Mouse (Mus musculus) midbrain, embryonic 10.5 days (tissue): ENCODE results near the gene Itgb3bp. TPM values are rescaled to one million over a fixed set of nuclear protein-coding genes. Genes with fewer than 3 reads are reported as not detected.

ENCODE experiments used
- DNase-seq: peaks from one replicate; pipeline ENCODE4 v3.0.0-alpha.2; 2017; ENCODE audit warnings: low spot score
- H3K27ac ChIP-seq: fragments of 300-500 bp; sonication (generic); replicated peaks from 2 replicates; pipeline ENCODE4 v1.5.1; 2016; ENCODE audit warnings: mild to moderate bottlenecking
- H3K27me3 ChIP-seq: fragments of 300-500 bp; sonication (generic); 2 replicates; pipeline ENCODE4 v1.6.1; 2016; ENCODE audit warnings: low read depth, mild to moderate bottlenecking; ENCODE audit not compliant: poor library complexity, severe bottlenecking
- H3K36me3 ChIP-seq: fragments of 300-500 bp; sonication (generic); 2 replicates; pipeline ENCODE4 v1.6.1; 2016; ENCODE audit warnings: mild to moderate bottlenecking, moderate library complexity
- H3K4me1 ChIP-seq: fragments of 300-500 bp; sonication (generic); 2 replicates; pipeline ENCODE4 v1.6.1; 2016
- H3K4me3 ChIP-seq: fragments of 300-500 bp; sonication (generic); 2 replicates; pipeline ENCODE4 v1.5.1; 2016; ENCODE audit warnings: mild to moderate bottlenecking, moderate library complexity
- H3K9me3 ChIP-seq: fragments of 300-500 bp; sonication (generic); replicated peaks from 2 replicates; pipeline ENCODE4 v1.6.1; 2016; ENCODE audit warnings: mild to moderate bottlenecking
- WGBS: fragments of 180-500 bp; shearing (Covaris S2); methylation state at CpG from one replicate; pipeline ENCODE4 v1.1.7; 2016; 5-methylcytosine and 5-hydroxymethylcytosine counted together
- polyA plus RNA-seq: library from polyadenylated mRNA; unstranded; fragments of >200 nt; fragmentation: Nextera tagmentation; extraction: Ambion mirVana; gene quantifications from 2 replicates; pipeline ENCODE4 v1.2.1, GENCODE M21; 2016

The Itgb3bp gene
- polyA plus RNA-seq, result 54.9 and 62.3 TPM in 2 replicates

GRCm38 (mm10) chr4:99929613-99930517 lies at the start of gene Itgb3bp:
TSS of gene Itgb3bp (minus strand) at chr4:99929813.
- WGBS, result 1% methylated on average over 57 of the region's 57 CpGs
- Histone ChIP-seq H3K4me3 (peak within 1 kb of the TSS; percentile 76), H3K27me3 (no peaks in the 10 kb centered on the region), H3K9me3 (no peaks in the 10 kb centered on the region), H3K4me1 (peaks cover 20% of the 10 kb centered on the region), H3K36me3 (no peaks in the 10 kb centered on the region), H3K27ac (peak within 1 kb of the TSS; percentile 90)
- DNase-seq, result peak; percentile 83

- 89% methylated on average over 5 of the region's 5 CpGs for WGBS
Observed at GRCm38 (mm10) chr4:99979326-99979725, 49.7 kb upstream of the Itgb3bp start.

GRCm38 (mm10) chr4:99974375-99974774 lies 44.8 kb upstream of the Itgb3bp start:
- Histone ChIP-seq H3K4me1 (peaks cover 5% of the 10 kb centered on the region), H3K9me3 (no peaks in the 10 kb centered on the region), H3K4me3 (no peak overlapping the region), H3K27me3 (no peaks in the 10 kb centered on the region), H3K27ac (no peak overlapping the region), H3K36me3 (peaks cover 6% of the 10 kb centered on the region; the same call in 1 of the 2 replicates)
- DNase-seq, result no peak
- WGBS, result 83% methylated on average over 5 of the region's 5 CpGs

More at GRCm38 (mm10) chr4:99979326-99979725, 49.7 kb upstream of the Itgb3bp start:
- no peak for DNase-seq
- Histone ChIP-seq H3K4me1 (peaks cover 16% of the 10 kb centered on the region), H3K36me3 (no peaks in the 10 kb centered on the region), H3K9me3 (no peaks in the 10 kb centered on the region), H3K27me3 (no peaks in the 10 kb centered on the region), H3K4me3 (no peak overlapping the region), H3K27ac (no peak overlapping the region)

GRCm38 (mm10) chr4:99973931-99974330 lies 44.3 kb upstream of the Itgb3bp start:
- Histone ChIP-seq H3K4me1 (peaks cover 8% of the 10 kb centered on the region), H3K9me3 (no peaks in the 10 kb centered on the region), H3K27me3 (no peaks in the 10 kb centered on the region), H3K27ac (no peak overlapping the region), H3K4me3 (no peak overlapping the region), H3K36me3 (peaks cover 6% of the 10 kb centered on the region; the same call in 1 of the 2 replicates)
- WGBS, result 87% methylated on average over 1 of the region's 1 CpGs
- DNase-seq, result no peak

GRCm38 (mm10) chr4:99972886-99973285 lies 43.3 kb upstream of the Itgb3bp start:
- WGBS, result 87% methylated on average over 6 of the region's 6 CpGs
- Histone ChIP-seq H3K27me3 (no peaks in the 10 kb centered on the region), H3K4me1 (peaks cover 8% of the 10 kb centered on the region), H3K27ac (no peak overlapping the region), H3K4me3 (no peak overlapping the region), H3K36me3 (peaks cover 6% of the 10 kb centered on the region; the same call in 1 of the 2 replicates), H3K9me3 (no peaks in the 10 kb centered on the region)
- DNase-seq, result no peak

- no peak for DNase-seq
- no peak overlapping the region for H3K27ac ChIP-seq
- no peaks in the 10 kb centered on the region for H3K9me3 ChIP-seq
- no peak overlapping the region for H3K4me3 ChIP-seq
- H3K36me3 ChIP-seq, result peaks cover 14% of the 10 kb centered on the region
- WGBS, result 82% methylated on average over 4 of the region's 4 CpGs
- no peaks in the 10 kb centered on the region for H3K27me3 ChIP-seq
- peaks cover 8% of the 10 kb centered on the region for H3K4me1 ChIP-seq
Observed at GRCm38 (mm10) chr4:99970097-99970496, 40.5 kb upstream of the Itgb3bp start.

- Histone ChIP-seq H3K9me3 (no peaks in the 10 kb centered on the region), H3K4me1 (peaks cover 8% of the 10 kb centered on the region), H3K27me3 (no peaks in the 10 kb centered on the region), H3K4me3 (no peak overlapping the region), H3K36me3 (peaks cover 19% of the 10 kb centered on the region), H3K27ac (no peak overlapping the region)
- DNase-seq, result no peak
- 52% methylated on average over 5 of the region's 5 CpGs for WGBS
Observed at GRCm38 (mm10) chr4:99969328-99969727, 39.7 kb upstream of the Itgb3bp start.

GRCm38 (mm10) chr4:99966555-99966954 lies 36.9 kb upstream of the Itgb3bp start:
- Histone ChIP-seq H3K36me3 (peaks cover 24% of the 10 kb centered on the region), H3K4me1 (peaks cover 8% of the 10 kb centered on the region), H3K27ac (no peak overlapping the region), H3K9me3 (no peaks in the 10 kb centered on the region), H3K4me3 (no peak overlapping the region), H3K27me3 (no peaks in the 10 kb centered on the region)
- WGBS, result 71% methylated on average over 6 of the region's 6 CpGs
- DNase-seq, result no peak

GRCm38 (mm10) chr4:99959308-99959707 lies 29.7 kb upstream of the Itgb3bp start:
- Histone ChIP-seq H3K4me1 (no peaks in the 10 kb centered on the region), H3K36me3 (peaks cover 10% of the 10 kb centered on the region)

GRCm38 (mm10) chr4:99958084-99958815 lies 28.6 kb upstream of the Itgb3bp start:
- Histone ChIP-seq H3K36me3 (no peaks in the 10 kb centered on the region; the same call in 1 of the 2 replicates), H3K9me3 (no peaks in the 10 kb centered on the region), H3K4me1 (no peaks in the 10 kb centered on the region), H3K27me3 (no peaks in the 10 kb centered on the region), H3K27ac (no peak overlapping the region), H3K4me3 (no peak overlapping the region)
- no peak for DNase-seq
- 83% methylated on average over 7 of the region's 7 CpGs for WGBS

More at GRCm38 (mm10) chr4:99959308-99959707, 29.7 kb upstream of the Itgb3bp start:
- 89% methylated on average over 3 of the region's 3 CpGs for WGBS
- Histone ChIP-seq H3K27ac (no peak overlapping the region), H3K27me3 (no peaks in the 10 kb centered on the region), H3K4me3 (no peak overlapping the region), H3K9me3 (no peaks in the 10 kb centered on the region)
- no peak for DNase-seq

- 97% methylated on average over 4 of the region's 4 CpGs for WGBS
- Histone ChIP-seq H3K27me3 (no peaks in the 10 kb centered on the region), H3K27ac (no peak overlapping the region), H3K9me3 (no peaks in the 10 kb centered on the region), H3K4me3 (no peak overlapping the region), H3K36me3 (no peaks in the 10 kb centered on the region), H3K4me1 (no peaks in the 10 kb centered on the region)
- DNase-seq, result no peak
Observed at GRCm38 (mm10) chr4:99957186-99957585, 27.6 kb upstream of the Itgb3bp start.

GRCm38 (mm10) chr4:99955396-99955795 lies 25.8 kb upstream of the Itgb3bp start:
- Histone ChIP-seq H3K4me3 (no peak overlapping the region), H3K27me3 (no peaks in the 10 kb centered on the region), H3K27ac (no peak overlapping the region), H3K36me3 (no peaks in the 10 kb centered on the region), H3K9me3 (no peaks in the 10 kb centered on the region), H3K4me1 (no peaks in the 10 kb centered on the region)
- WGBS, result 90% methylated on average over 10 of the region's 10 CpGs
- DNase-seq, result no peak
